Mouse (Mus musculus) heart, postnatal 0 days (tissue): ENCODE data around the gene Tspoap1. TPM values are rescaled to one million over a fixed set of nuclear protein-coding genes. Genes with fewer than 3 reads are reported as not detected.

Source experiments
- ATAC-seq: fragments of 200-750 bp; cut with Nextera tagmentation; 2 replicates; pipeline ENCODE4 v1.8.0; 2017; ENCODE audit warnings: low read depth, moderate number of reproducible peaks, moderate library complexity; ENCODE audit not compliant: insufficient read depth
- DNase-seq: peaks from one replicate; pipeline ENCODE4 v3.0.0-alpha.2; 2016; ENCODE audit warnings: low spot score
- H3K27ac ChIP-seq: fragments of 300-500 bp; sonication (generic); 2 replicates; pipeline ENCODE4 v1.5.1; 2014; ENCODE audit warnings: low read depth, mild to moderate bottlenecking
- H3K27me3 ChIP-seq: fragments of 300-500 bp; sonication (generic); 2 replicates; pipeline ENCODE4 v1.6.1; 2014; ENCODE audit warnings: low read length, mixed read lengths; ENCODE audit not compliant: control insufficient read depth, insufficient read depth
- H3K36me3 ChIP-seq: fragments of 300-500 bp; sonication (generic); replicated peaks from 2 replicates; pipeline ENCODE4 v1.6.1; 2014; ENCODE audit warnings: low read length, mixed read lengths; ENCODE audit not compliant: control insufficient read depth, insufficient read depth
- H3K4me1 ChIP-seq: fragments of 300-500 bp; sonication (generic); 2 replicates; pipeline ENCODE4 v1.6.1; 2014; ENCODE audit warnings: antibody characterized with exemption; ENCODE audit not compliant: control insufficient read depth, insufficient read depth
- H3K4me2 ChIP-seq: fragments of 300-500 bp; sonication (generic); 2 replicates; pipeline ENCODE4 v1.6.1; 2014; ENCODE audit warnings: low read depth, mild to moderate bottlenecking, low read length, moderate library complexity
- H3K4me3 ChIP-seq: fragments of 300-500 bp; sonication (generic); 2 replicates; pipeline ENCODE4 v1.5.1; 2014; ENCODE audit warnings: low read depth, low read length
- H3K9ac ChIP-seq: fragments of 300-500 bp; sonication (generic); replicated peaks from 2 replicates; pipeline ENCODE4 v1.6.1; 2014; ENCODE audit warnings: low read depth, low read length, mixed read lengths
- H3K9me3 ChIP-seq: fragments of 300-500 bp; sonication (generic); replicated peaks from 2 replicates; pipeline ENCODE4 v1.6.1; 2016; ENCODE audit warnings: low read length; ENCODE audit not compliant: control insufficient read depth
- CTCF ChIP-seq: IDR thresholded peaks from 2 replicates; pipeline ENCODE4 v1.5.1; 2016; ENCODE audit warnings: antibody characterized with exemption, control low read depth, low read depth
- EP300 ChIP-seq: IDR thresholded peaks from 2 replicates; pipeline ENCODE4 v1.6.1; 2016; ENCODE audit warnings: antibody characterized with exemption, low read depth
- WGBS: fragments of 180-500 bp; shearing (Covaris S2); extraction: QIAGEN DNeasy Blood & Tissue Kit; methylation state at CpG from one replicate; pipeline ENCODE4 v1.1.7; 2014; 5-methylcytosine and 5-hydroxymethylcytosine counted together
- polyA plus RNA-seq: library from polyadenylated mRNA; unstranded; fragments of >200 nt; fragmentation: Nextera tagmentation; extraction: Ambion mirVana; gene quantifications from 2 replicates; pipeline ENCODE4 v1.2.1, GENCODE M21; 2015
- total RNA-seq: library from RNA; depleted of rRNA; stranded (reverse); fragments of >200 nt; gene quantifications from 2 replicates; pipeline ENCODE4 v1.2.3, GENCODE M21; 2014; ENCODE audit warnings: low replicate concordance

The Tspoap1 gene
- total and polyA plus RNA-seq, 2 experiments from 2014 or later: not detected

GRCm38 (mm10) chr11:87720839-87721238 lies 39.5 kb upstream of the Tspoap1 start:
- H3K4me3 ChIP-seq: no peak overlapping the region
- TF ChIP-seq EP300 (no peak), CTCF (no peak)
- H3K9me3 ChIP-seq: no peaks in the 10 kb centered on the region
- peak overlapping the region; percentile 25; the same call in 1 of the 2 replicates for H3K27ac ChIP-seq
- H3K27me3 ChIP-seq: no peaks in the 10 kb centered on the region
- WGBS: 66% methylated on average over 9 of the region's 9 CpGs
- peak overlapping the region; percentile 18; the same call in 1 of the 2 replicates for H3K4me2 ChIP-seq
- DNase-seq (no peak), ATAC-seq (no peak)
- no peaks in the 10 kb centered on the region for H3K36me3 ChIP-seq
- 0 out of 2 replicates have a peak, but pooled peaks cover under 1% of the 10 kb centered on the region for H3K4me1 ChIP-seq
- no peak overlapping the region for H3K9ac ChIP-seq

DNA sequence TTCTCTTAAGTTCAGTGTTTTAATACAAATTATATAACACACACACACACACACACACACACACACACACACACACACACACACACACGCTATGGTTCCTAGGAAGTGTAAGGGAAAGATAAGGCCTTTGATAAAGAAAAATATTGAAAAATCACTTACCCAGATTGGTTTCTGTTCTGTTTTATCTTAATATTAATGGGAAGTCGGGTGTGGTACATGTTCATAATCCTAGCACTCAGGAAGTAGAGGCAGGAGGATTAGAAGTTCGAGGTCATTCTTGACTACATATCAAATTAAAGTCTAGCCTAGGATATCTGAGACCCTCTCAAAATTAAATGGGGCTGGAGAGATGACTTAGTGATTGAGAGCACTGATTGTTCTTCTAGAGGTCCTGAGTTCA lies 38.2 kb upstream of the Tspoap1 start:
- 72% methylated on average over 3 of the region's 3 CpGs for WGBS
- no peak overlapping the region for H3K4me2 ChIP-seq
- peaks cover 6% of the 10 kb centered on the region; the same call in 1 of the 2 replicates for H3K4me1 ChIP-seq
- no peaks in the 10 kb centered on the region for H3K27me3 ChIP-seq
- H3K4me3 ChIP-seq: no peak overlapping the region
- DNase-seq (no peak), ATAC-seq (no peak)
- H3K9ac ChIP-seq: no peak overlapping the region
- no peak for TF ChIP-seq CTCF
- no peak for TF ChIP-seq EP300
- H3K27ac ChIP-seq: no peak overlapping the region
- H3K36me3 ChIP-seq: no peaks in the 10 kb centered on the region
- H3K9me3 ChIP-seq: no peaks in the 10 kb centered on the region

GRCm38 (mm10) chr11:87722891-87723290 lies 37.5 kb upstream of the Tspoap1 start:
- Histone ChIP-seq H3K4me1 (peaks cover 6% of the 10 kb centered on the region; the same call in 1 of the 2 replicates), H3K27me3 (no peaks in the 10 kb centered on the region)
- 80% methylated on average over 4 of the region's 4 CpGs for WGBS

DNA sequence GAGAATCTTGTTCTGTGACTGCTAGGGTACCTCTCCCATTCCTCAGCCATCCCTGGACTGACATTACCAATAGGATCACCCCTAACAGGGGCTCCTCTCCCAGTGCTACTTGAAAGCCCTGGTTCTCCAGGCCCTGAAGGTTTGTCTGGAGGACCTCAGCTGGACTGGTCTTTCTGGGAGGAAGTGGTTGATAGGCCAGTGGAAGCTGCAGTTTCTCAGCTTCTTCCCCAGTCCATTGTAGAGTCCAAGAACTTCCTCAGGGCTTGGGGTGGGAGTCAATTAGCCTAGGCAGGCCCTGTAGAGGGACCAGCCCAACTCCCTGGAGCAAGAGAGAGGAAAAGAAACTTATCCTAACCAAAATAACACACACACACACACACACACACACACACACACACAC lies 34.8 kb upstream of the Tspoap1 start:
- TF ChIP-seq CTCF: no peak
- no peak for TF ChIP-seq EP300

More at GRCm38 (mm10) chr11:87722891-87723290, 37.5 kb upstream of the Tspoap1 start:
- no peaks in the 10 kb centered on the region for H3K36me3 ChIP-seq
- TF ChIP-seq EP300: no peak
- H3K27ac ChIP-seq: no peak overlapping the region
- H3K9me3 ChIP-seq: no peaks in the 10 kb centered on the region
- ATAC-seq (no peak), DNase-seq (no peak)
- H3K4me3 ChIP-seq: no peak overlapping the region
- H3K4me2 ChIP-seq: no peak overlapping the region
- no peak overlapping the region for H3K9ac ChIP-seq

GRCm38 (mm10) chr11:87725964-87726562 lies 34.3 kb upstream of the Tspoap1 start:
- H3K9ac ChIP-seq: no peak overlapping the region; the same call in 1 of the 2 replicates
- peak overlapping the region; percentile 50; the same call in 1 of the 2 replicates for H3K27ac ChIP-seq

More for the DNA sequence above, 34.8 kb upstream of the Tspoap1 start:
- Histone ChIP-seq H3K4me3 (no peak overlapping the region), H3K4me1 (peaks cover 6% of the 10 kb centered on the region; the same call in 1 of the 2 replicates), H3K36me3 (no peaks in the 10 kb centered on the region), H3K27me3 (no peaks in the 10 kb centered on the region), H3K9ac (no peak overlapping the region), H3K27ac (peak overlapping the region; percentile 50; the same call in 1 of the 2 replicates), H3K4me2 (no peak overlapping the region; the same call in 1 of the 2 replicates), H3K9me3 (no peaks in the 10 kb centered on the region)
- ATAC-seq: no peak
- DNase-seq: no peak

More at GRCm38 (mm10) chr11:87725964-87726562, 34.3 kb upstream of the Tspoap1 start:
- Histone ChIP-seq H3K9me3 (no peaks in the 10 kb centered on the region), H3K27me3 (no peaks in the 10 kb centered on the region), H3K4me1 (peaks cover 6% of the 10 kb centered on the region; the same call in 1 of the 2 replicates), H3K4me3 (no peak overlapping the region), H3K36me3 (no peaks in the 10 kb centered on the region), H3K4me2 (no peak overlapping the region; the same call in 1 of the 2 replicates)
- DNase-seq: no peak
- 23% methylated on average over 6 of the region's 6 CpGs for WGBS
- TF ChIP-seq CTCF: no peak
- TF ChIP-seq EP300: no peak
- peak; percentile 51; the same call in 1 of the 2 replicates for ATAC-seq
